Mouse (Mus musculus): ENCODE measurements around the gene Prdm8. TPM values are rescaled to one million over a fixed set of nuclear protein-coding genes. Genes with fewer than 3 reads are reported as not detected.
A peak's percentile ranks its signal among the peaks of the same experiment; 100 is the strongest.

The Prdm8 gene
- total RNA-seq, 4 experiments from 2014 or later = 0.47 to 0.90 (median 0.63) TPM

- no peak for DNase-seq (ENCODE audit: low spot score in 2 of 2)
Measured at GRCm38 (mm10) chr5:98184281-98184910, 17.4 kb downstream of the Prdm8 start.

- DNase-seq (ENCODE audit: low spot score in 2 of 2) = peak; percentile 72 to 81
Measured at GRCm38 (mm10) chr5:98184971-98185805, 18.2 kb downstream of the Prdm8 start.

GRCm38 (mm10) chr5:98185806-98186751 lies 19.1 kb downstream of the Prdm8 start:
- DNase-seq (ENCODE audit: low spot score in 2 of 2) = no peak

- DNase-seq (ENCODE audit: low spot score in 2 of 2) = no peak
Measured at GRCm38 (mm10) chr5:98189181-98190180, 22.5 kb downstream of the Prdm8 start.

- no peak for DNase-seq (ENCODE audit: low spot score in 2 of 2)
Measured at GRCm38 (mm10) chr5:98192295-98192983, 25.4 kb downstream of the Prdm8 start.

- no peak for DNase-seq (ENCODE audit: low spot score in 2 of 2)
Measured at GRCm38 (mm10) chr5:98194959-98195358, 28.0 kb downstream of the Prdm8 start.

GRCm38 (mm10) chr5:98198412-98199218 lies 31.6 kb downstream of the Prdm8 start:
- no peak for DNase-seq (ENCODE audit: low spot score in 2 of 2)

- no peak for DNase-seq (ENCODE audit: low spot score in 2 of 2)
Measured at GRCm38 (mm10) chr5:98199219-98199552, 32.2 kb downstream of the Prdm8 start.

- DNase-seq (ENCODE audit: low spot score in 2 of 2) = no peak
Measured at GRCm38 (mm10) chr5:98201606-98202005, 34.6 kb downstream of the Prdm8 start.

- DNase-seq (ENCODE audit: low spot score in 2 of 2) = no peak
Measured at GRCm38 (mm10) chr5:98202996-98203395, 36.0 kb downstream of the Prdm8 start.

- no peak for DNase-seq (ENCODE audit: low spot score in 2 of 2)
Measured at GRCm38 (mm10) chr5:98212501-98212900, 45.5 kb downstream of the Prdm8 start.

- DNase-seq (ENCODE audit: low spot score in 2 of 2) = no peak
Measured at GRCm38 (mm10) chr5:98221956-98222355, 55.0 kb downstream of the Prdm8 start.

- no peak for DNase-seq (ENCODE audit: low spot score in 2 of 2)
Measured at GRCm38 (mm10) chr5:98226710-98227109, 59.7 kb downstream of the Prdm8 start.

- no peak for DNase-seq (ENCODE audit: low spot score in 2 of 2)
Measured at GRCm38 (mm10) chr5:98229456-98229855, 62.5 kb downstream of the Prdm8 start.

- no peak for DNase-seq (ENCODE audit: low spot score in 2 of 2)
Measured at GRCm38 (mm10) chr5:98238466-98238865, 71.5 kb downstream of the Prdm8 start.

All from gastrocnemius, adult 8-10 months (tissue).